Comparison of ENCODE assay signal across 26 mouse cellular contexts in genomic region chr11:24664082-24664481, GRCm38 (mm10).
"Had no signal": no experiment of that assay in that cellular context is flagged by ENCODE, and none has a peak within 500 bp of the region (broad histone marks: within the 10 kb centered on the region; RNA-seq: fewer than 3 reads in every experiment).

No protein-coding gene starts in this region.

- H3K4me3 ChIP-seq: embryonic facial prominence, embryonic 10.5 days; embryonic facial prominence, embryonic 12.5 days; embryonic facial prominence, embryonic 13.5 days; embryonic facial prominence, embryonic 15.5 days; erythroblast, embryonic 14.5 days; forebrain, embryonic 10.5 days; forebrain, embryonic 12.5 days; forebrain, embryonic 13.5 days; forebrain, embryonic 15.5 days; gastrocnemius, adult 2 months; heart, adult 2 months had no signal

- H3K4me2 ChIP-seq: embryonic facial prominence, embryonic 12.5 days; embryonic facial prominence, embryonic 13.5 days; embryonic facial prominence, embryonic 15.5 days; forebrain, embryonic 12.5 days; forebrain, embryonic 13.5 days; forebrain, embryonic 15.5 days had no signal

- H3K27ac ChIP-seq: embryonic facial prominence, embryonic 10.5 days; embryonic facial prominence, embryonic 12.5 days; embryonic facial prominence, embryonic 13.5 days; embryonic facial prominence, embryonic 15.5 days; forebrain, embryonic 10.5 days; forebrain, embryonic 12.5 days; forebrain, embryonic 13.5 days; forebrain, embryonic 15.5 days; gastrocnemius, adult 2 months; heart, adult 2 months had no signal

- H3K36me3 ChIP-seq: embryonic facial prominence, embryonic 10.5 days; embryonic facial prominence, embryonic 12.5 days; embryonic facial prominence, embryonic 13.5 days; embryonic facial prominence, embryonic 15.5 days; forebrain, embryonic 10.5 days; forebrain, embryonic 12.5 days; forebrain, embryonic 15.5 days had no signal

- H3K9me3 ChIP-seq: embryonic facial prominence, embryonic 10.5 days; embryonic facial prominence, embryonic 12.5 days; embryonic facial prominence, embryonic 13.5 days; embryonic facial prominence, embryonic 15.5 days; forebrain, embryonic 10.5 days; forebrain, embryonic 12.5 days; forebrain, embryonic 13.5 days; forebrain, embryonic 15.5 days had no signal

- DNase-seq: cerebellum, adult 9-11 months; cerebellum, postnatal 10 days; cerebellum, postnatal 14 days; cerebellum, postnatal 25 days; cerebellum, postnatal 36 days; embryo, embryonic 11 days; forebrain, postnatal 0 days; gastrocnemius, adult 2 months; gastrocnemius, postnatal 10 days; gastrocnemius, postnatal 14 days; gastrocnemius, postnatal 25 days; gastrocnemius, postnatal 36 days; heart, adult 11 months; heart, adult 18-20 months; heart, adult 2 months had no signal

- H3K4me1 ChIP-seq: embryonic facial prominence, embryonic 10.5 days; embryonic facial prominence, embryonic 12.5 days; embryonic facial prominence, embryonic 13.5 days; embryonic facial prominence, embryonic 15.5 days; forebrain, embryonic 10.5 days; forebrain, embryonic 12.5 days; forebrain, embryonic 13.5 days; forebrain, embryonic 15.5 days had no signal

- H3K27me3 ChIP-seq: embryonic facial prominence, embryonic 12.5 days; embryonic facial prominence, embryonic 13.5 days; embryonic facial prominence, embryonic 15.5 days; forebrain, embryonic 12.5 days; forebrain, embryonic 13.5 days; forebrain, embryonic 15.5 days had no signal

- H3K9ac ChIP-seq: embryonic facial prominence, embryonic 12.5 days; embryonic facial prominence, embryonic 13.5 days; embryonic facial prominence, embryonic 15.5 days; forebrain, embryonic 12.5 days; forebrain, embryonic 13.5 days; forebrain, embryonic 15.5 days; forebrain, postnatal 0 days had no signal

- ATAC-seq: forebrain, embryonic 13.5 days; forebrain, embryonic 14.5 days; forebrain, embryonic 15.5 days; forebrain, embryonic 16.5 days; forebrain, postnatal 0 days had no signal
